Mouse (Mus musculus): ENCODE results near the gene Spg21. TPM values are rescaled to one million over a fixed set of nuclear protein-coding genes. Genes with fewer than 3 reads are reported as not detected.

Spg21 gene
- polyA plus RNA-seq, 1 experiment from 2014 or later: 85.9 TPM

- Histone ChIP-seq H3K27ac (ENCODE audit: low read depth) (no peak overlapping the region), H3K4me2 (ENCODE audit: low read length) (no peak overlapping the region), H3K9me3 (ENCODE audit: control insufficient read depth, low read length) (no peaks in the 10 kb centered on the region), H3K4me3 (ENCODE audit: low read depth, low read length) (no peak overlapping the region), H3K36me3 (ENCODE audit: control insufficient read depth, insufficient read depth, low read length) (peaks cover 9% of the 10 kb centered on the region; the same call in 1 of the 2 replicates), H3K4me1 (replicated peaks; ENCODE audit: control insufficient read depth, insufficient read depth, low read length) (no peaks in the 10 kb centered on the region), H3K27me3 (replicated peaks; ENCODE audit: control insufficient read depth, insufficient read depth, low read length) (no peaks in the 10 kb centered on the region), H3K9ac (ENCODE audit: low read length) (no peak overlapping the region)
- WGBS: 89% methylated on average over 2 of the region's 2 CpGs
- no peak for DNase-seq (ENCODE audit: low spot score)
- no peak for ATAC-seq (replicated peaks; ENCODE audit: low FRiP score, low TSS enrichment, low read depth)
Measured at GRCm38 (mm10) chr9:65492351-65492750, 31.6 kb downstream of the Spg21 start.

DNA sequence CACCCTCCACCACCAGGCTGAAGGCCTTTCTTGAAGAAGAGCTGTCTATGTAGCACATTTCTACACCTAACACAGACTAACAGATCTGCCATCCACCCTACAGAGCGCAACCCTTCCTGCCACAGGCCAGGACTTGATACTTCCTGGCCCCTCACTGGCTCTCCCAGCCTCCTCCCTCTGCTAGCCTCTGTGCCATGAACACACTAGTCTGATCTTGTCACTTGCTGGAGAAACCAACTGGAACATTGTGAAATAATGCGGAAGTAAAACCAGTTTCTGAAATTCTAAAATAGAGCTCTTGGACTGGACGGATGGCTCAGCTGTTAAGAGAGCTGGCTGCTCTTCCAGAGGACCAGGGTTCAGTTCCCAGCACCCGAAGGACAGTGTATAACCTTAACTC is 32.1 kb downstream of the Spg21 start:
- DNase-seq (ENCODE audit: low spot score): no peak
- 89% methylated on average over 4 of the region's 4 CpGs for WGBS
- H3K27ac ChIP-seq (ENCODE audit: low read depth): no peak overlapping the region

DNA sequence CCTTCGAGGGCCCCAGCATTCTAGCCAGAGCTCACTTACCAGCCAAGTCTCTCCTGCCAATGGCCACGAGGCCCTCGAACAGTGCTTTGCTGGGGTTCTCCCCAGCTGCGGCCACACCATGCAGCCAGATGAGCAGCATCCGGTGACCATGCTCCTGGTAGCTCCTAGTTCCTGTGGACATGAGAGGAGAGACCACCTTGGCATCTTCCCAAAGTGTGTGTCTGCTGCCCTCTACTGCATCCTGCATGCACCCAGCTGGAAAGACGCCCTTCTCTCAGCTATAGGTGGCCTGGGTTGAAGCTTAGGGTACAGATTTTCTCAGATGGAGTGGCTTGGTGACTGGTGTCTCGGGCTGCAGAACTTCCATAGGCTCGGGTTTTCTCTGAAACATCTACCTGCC is 41.4 kb downstream of the Spg21 start:
- no peak for DNase-seq (ENCODE audit: low spot score)
- Histone ChIP-seq H3K4me2 (ENCODE audit: low read length) (no peak overlapping the region), H3K9me3 (ENCODE audit: control insufficient read depth, low read length) (no peaks in the 10 kb centered on the region), H3K4me1 (replicated peaks; ENCODE audit: control insufficient read depth, insufficient read depth, low read length) (no peaks in the 10 kb centered on the region), H3K27ac (ENCODE audit: low read depth) (no peak overlapping the region), H3K27me3 (replicated peaks; ENCODE audit: control insufficient read depth, insufficient read depth, low read length) (no peaks in the 10 kb centered on the region), H3K4me3 (ENCODE audit: low read depth, low read length) (no peak overlapping the region), H3K9ac (ENCODE audit: low read length) (no peak overlapping the region), H3K36me3 (ENCODE audit: control insufficient read depth, insufficient read depth, low read length) (no peaks in the 10 kb centered on the region)
- ATAC-seq (replicated peaks; ENCODE audit: low FRiP score, low TSS enrichment, low read depth): no peak
- 50% methylated on average over 8 of the region's 8 CpGs for WGBS

More for the DNA sequence above, 32.1 kb downstream of the Spg21 start:
- H3K4me2 ChIP-seq (ENCODE audit: low read length): no peak overlapping the region
- ATAC-seq (replicated peaks; ENCODE audit: low FRiP score, low TSS enrichment, low read depth): no peak
- H3K9me3 ChIP-seq (ENCODE audit: control insufficient read depth, low read length): no peaks in the 10 kb centered on the region
- no peak overlapping the region for H3K9ac ChIP-seq (ENCODE audit: low read length)
- peaks cover 7% of the 10 kb centered on the region; the same call in 1 of the 2 replicates for H3K36me3 ChIP-seq (ENCODE audit: control insufficient read depth, insufficient read depth, low read length)
- H3K4me1 ChIP-seq (replicated peaks; ENCODE audit: control insufficient read depth, insufficient read depth, low read length): no peaks in the 10 kb centered on the region
- H3K27me3 ChIP-seq (replicated peaks; ENCODE audit: control insufficient read depth, insufficient read depth, low read length): no peaks in the 10 kb centered on the region
- no peak overlapping the region for H3K4me3 ChIP-seq (ENCODE audit: low read depth, low read length)

DNA sequence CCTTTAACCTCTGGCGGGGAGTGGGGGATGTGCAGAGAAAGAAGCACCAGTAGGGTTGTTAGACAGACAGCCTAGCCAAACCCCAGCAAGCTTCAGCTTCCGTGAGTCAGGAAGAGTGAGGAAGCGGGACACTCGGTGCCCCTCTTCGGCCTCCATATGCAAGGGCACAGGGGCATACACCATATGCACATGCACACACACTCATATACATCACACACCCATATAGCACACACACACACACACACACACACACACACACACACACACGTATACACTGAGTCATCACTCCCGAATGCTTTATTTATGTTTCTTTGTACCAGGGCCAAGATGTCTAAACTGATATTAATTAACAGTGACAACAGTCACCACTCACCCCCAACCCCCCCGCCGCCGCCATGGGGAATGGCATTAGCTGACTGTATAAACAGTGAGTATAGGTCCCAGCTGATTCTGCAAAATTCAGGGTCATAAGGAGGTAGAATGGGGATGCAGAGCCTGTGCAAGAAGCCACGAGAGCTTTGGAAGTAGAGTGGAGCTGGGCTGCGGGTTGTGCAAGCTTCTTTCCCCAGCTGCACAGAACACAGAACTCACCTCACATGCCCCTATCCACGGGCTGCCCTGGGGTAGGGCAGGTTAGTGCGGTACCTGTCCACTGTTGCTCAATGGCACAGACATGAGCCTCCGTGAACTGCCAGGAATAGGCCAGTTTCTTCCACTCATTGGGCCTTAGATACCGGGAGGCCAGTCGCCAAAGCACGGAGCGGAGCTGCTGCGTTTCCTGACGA is 42.2 kb downstream of the Spg21 start:
- Histone ChIP-seq H3K4me3 (ENCODE audit: low read depth, low read length) (no peak overlapping the region), H3K9ac (ENCODE audit: low read length) (no peak overlapping the region), H3K36me3 (ENCODE audit: control insufficient read depth, insufficient read depth, low read length) (no peaks in the 10 kb centered on the region), H3K4me1 (replicated peaks; ENCODE audit: control insufficient read depth, insufficient read depth, low read length) (no peaks in the 10 kb centered on the region), H3K4me2 (ENCODE audit: low read length) (no peak overlapping the region), H3K27ac (ENCODE audit: low read depth) (no peak overlapping the region), H3K9me3 (ENCODE audit: control insufficient read depth, low read length) (no peaks in the 10 kb centered on the region), H3K27me3 (replicated peaks; ENCODE audit: control insufficient read depth, insufficient read depth, low read length) (no peaks in the 10 kb centered on the region)
- DNase-seq (ENCODE audit: low spot score) (no peak), ATAC-seq (replicated peaks; ENCODE audit: low FRiP score, low TSS enrichment, low read depth) (no peak)
- 68% methylated on average over 21 of the region's 21 CpGs for WGBS

DNA sequence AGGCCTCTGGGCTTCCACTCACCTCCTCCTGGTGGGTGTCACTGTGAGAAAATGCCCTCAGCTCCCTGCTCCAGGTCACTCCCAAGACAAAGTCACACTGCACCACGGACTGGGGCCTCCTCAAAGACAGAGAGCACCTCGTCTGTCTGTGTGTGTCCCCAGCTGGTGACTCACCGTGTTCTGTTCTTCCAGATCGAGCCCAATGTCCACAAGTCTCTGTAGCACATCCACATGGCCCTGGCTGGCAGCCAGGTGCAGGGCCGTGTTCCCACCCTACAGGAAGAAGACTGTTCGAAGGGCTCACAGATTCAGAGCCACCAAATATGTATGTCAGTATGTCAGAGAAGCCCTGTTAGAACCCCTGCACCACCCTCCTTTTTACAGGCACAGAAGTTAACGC is 47.7 kb downstream of the Spg21 start:
- ATAC-seq (replicated peaks; ENCODE audit: low FRiP score, low TSS enrichment, low read depth) (no peak), DNase-seq (ENCODE audit: low spot score) (no peak)
- Histone ChIP-seq H3K36me3 (ENCODE audit: control insufficient read depth, insufficient read depth, low read length) (no peaks in the 10 kb centered on the region), H3K9ac (ENCODE audit: low read length) (no peak overlapping the region), H3K4me2 (ENCODE audit: low read length) (no peak overlapping the region), H3K27me3 (replicated peaks; ENCODE audit: control insufficient read depth, insufficient read depth, low read length) (no peaks in the 10 kb centered on the region), H3K4me1 (replicated peaks; ENCODE audit: control insufficient read depth, insufficient read depth, low read length) (no peaks in the 10 kb centered on the region), H3K4me3 (ENCODE audit: low read depth, low read length) (no peak overlapping the region), H3K9me3 (ENCODE audit: control insufficient read depth, low read length) (no peaks in the 10 kb centered on the region), H3K27ac (ENCODE audit: low read depth) (no peak overlapping the region)
- WGBS: 62% methylated on average over 7 of the region's 7 CpGs

DNA sequence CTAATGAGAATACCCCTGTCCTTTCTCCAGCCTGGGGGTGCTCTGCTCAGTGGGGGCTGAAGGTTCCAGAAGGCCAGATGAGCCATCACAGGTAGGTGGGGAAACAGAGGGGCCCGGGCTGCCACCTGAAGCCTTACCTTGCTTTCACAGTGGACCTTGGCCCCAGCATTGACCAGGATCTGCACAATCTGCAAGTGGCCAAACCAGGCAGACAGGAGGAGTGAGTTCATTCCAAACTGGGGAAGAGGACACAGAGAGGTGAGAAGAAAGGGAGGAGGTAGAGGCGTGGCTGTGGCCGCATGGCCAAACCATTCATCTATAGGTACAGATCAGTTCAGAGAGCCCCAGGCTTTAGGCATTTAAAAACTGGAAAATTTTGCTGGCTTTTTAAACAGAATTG is 51.8 kb downstream of the Spg21 start:
- no peak overlapping the region for H3K4me2 ChIP-seq (ENCODE audit: low read length)
- H3K27ac ChIP-seq (ENCODE audit: low read depth): no peak overlapping the region
- 61% methylated on average over 3 of the region's 3 CpGs for WGBS
- H3K9me3 ChIP-seq (ENCODE audit: control insufficient read depth, low read length): no peaks in the 10 kb centered on the region
- peak; percentile 72 for DNase-seq (ENCODE audit: low spot score)
- no peaks in the 10 kb centered on the region for H3K4me1 ChIP-seq (replicated peaks; ENCODE audit: control insufficient read depth, insufficient read depth, low read length)
- H3K4me3 ChIP-seq (ENCODE audit: low read depth, low read length): no peak overlapping the region
- H3K36me3 ChIP-seq (ENCODE audit: control insufficient read depth, insufficient read depth, low read length): no peaks in the 10 kb centered on the region
- peak; percentile 61; the same call in 1 of the 2 replicates for ATAC-seq (replicated peaks; ENCODE audit: low FRiP score, low TSS enrichment, low read depth)
- no peak overlapping the region for H3K9ac ChIP-seq (ENCODE audit: low read length)
- no peaks in the 10 kb centered on the region for H3K27me3 ChIP-seq (replicated peaks; ENCODE audit: control insufficient read depth, insufficient read depth, low read length)

- no peak overlapping the region for H3K4me2 ChIP-seq (ENCODE audit: low read length)
- 79% methylated on average over 8 of the region's 8 CpGs for WGBS
- DNase-seq (ENCODE audit: low spot score) (no peak), ATAC-seq (replicated peaks; ENCODE audit: low FRiP score, low TSS enrichment, low read depth) (no peak)
- H3K9me3 ChIP-seq (ENCODE audit: control insufficient read depth, low read length): no peaks in the 10 kb centered on the region
- H3K27me3 ChIP-seq (replicated peaks; ENCODE audit: control insufficient read depth, insufficient read depth, low read length): no peaks in the 10 kb centered on the region
- H3K4me1 ChIP-seq (replicated peaks; ENCODE audit: control insufficient read depth, insufficient read depth, low read length): no peaks in the 10 kb centered on the region
- no peak overlapping the region for H3K9ac ChIP-seq (ENCODE audit: low read length)
- H3K4me3 ChIP-seq (ENCODE audit: low read depth, low read length): no peak overlapping the region
- no peak overlapping the region for H3K27ac ChIP-seq (ENCODE audit: low read depth)
- no peaks in the 10 kb centered on the region for H3K36me3 ChIP-seq (ENCODE audit: control insufficient read depth, insufficient read depth, low read length)
Measured at GRCm38 (mm10) chr9:65514431-65514830, 53.7 kb downstream of the Spg21 start.

DNA sequence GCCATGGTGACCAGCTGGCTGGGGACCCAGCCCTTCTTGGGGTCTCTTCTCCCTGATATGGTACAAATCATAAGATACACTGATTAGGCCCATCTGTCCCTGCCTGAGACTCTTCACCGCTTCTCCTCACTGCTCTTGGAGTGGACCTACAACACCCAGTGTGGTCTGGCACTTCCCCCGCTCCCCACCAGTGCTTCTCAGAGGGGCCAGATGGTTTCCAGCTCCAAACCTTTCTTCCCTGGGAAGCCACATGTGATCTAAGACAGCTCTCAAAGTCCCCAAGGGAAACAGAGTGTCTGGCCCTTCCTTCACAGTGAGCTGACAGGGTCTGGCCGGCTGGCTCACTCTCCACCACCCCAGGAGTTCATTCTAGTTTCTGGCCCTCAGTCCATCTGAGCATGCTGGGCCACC is 54.1 kb downstream of the Spg21 start:
- 55% methylated on average over 3 of the region's 3 CpGs for WGBS
- DNase-seq (ENCODE audit: low spot score): no peak
- H3K4me3 ChIP-seq (ENCODE audit: low read depth, low read length): no peak overlapping the region
- ATAC-seq (replicated peaks; ENCODE audit: low FRiP score, low TSS enrichment, low read depth): no peak
- no peaks in the 10 kb centered on the region for H3K36me3 ChIP-seq (ENCODE audit: control insufficient read depth, insufficient read depth, low read length)
- no peak overlapping the region for H3K4me2 ChIP-seq (ENCODE audit: low read length)
- no peaks in the 10 kb centered on the region for H3K4me1 ChIP-seq (replicated peaks; ENCODE audit: control insufficient read depth, insufficient read depth, low read length)
- H3K9me3 ChIP-seq (ENCODE audit: control insufficient read depth, low read length): no peaks in the 10 kb centered on the region
- no peak overlapping the region for H3K27ac ChIP-seq (ENCODE audit: low read depth)
- no peaks in the 10 kb centered on the region for H3K27me3 ChIP-seq (replicated peaks; ENCODE audit: control insufficient read depth, insufficient read depth, low read length)
- no peak overlapping the region for H3K9ac ChIP-seq (ENCODE audit: low read length)

Data from intestine, embryonic 14.5 days (tissue).